Mouse (Mus musculus): ENCODE measurements around the gene Ciz1.

- TF ChIP-seq CTCF (IDR thresholded peaks at IDR 0.05; ENCODE audit: low read depth, low read length): no peak
- TF ChIP-seq POLR2A (IDR thresholded peaks at IDR 0.05; ENCODE audit: insufficient read depth, low read length): no peak
- TF ChIP-seq EP300 (IDR thresholded peaks at IDR 0.05; ENCODE audit: insufficient read depth, low read depth, low read length): no peak
Observed at GRCm38 (mm10) chr2:32428262-32428722, 76.2 kb downstream of the Ciz1 start.
